Mouse (Mus musculus): ENCODE results near the gene Sgcd.

DNA sequence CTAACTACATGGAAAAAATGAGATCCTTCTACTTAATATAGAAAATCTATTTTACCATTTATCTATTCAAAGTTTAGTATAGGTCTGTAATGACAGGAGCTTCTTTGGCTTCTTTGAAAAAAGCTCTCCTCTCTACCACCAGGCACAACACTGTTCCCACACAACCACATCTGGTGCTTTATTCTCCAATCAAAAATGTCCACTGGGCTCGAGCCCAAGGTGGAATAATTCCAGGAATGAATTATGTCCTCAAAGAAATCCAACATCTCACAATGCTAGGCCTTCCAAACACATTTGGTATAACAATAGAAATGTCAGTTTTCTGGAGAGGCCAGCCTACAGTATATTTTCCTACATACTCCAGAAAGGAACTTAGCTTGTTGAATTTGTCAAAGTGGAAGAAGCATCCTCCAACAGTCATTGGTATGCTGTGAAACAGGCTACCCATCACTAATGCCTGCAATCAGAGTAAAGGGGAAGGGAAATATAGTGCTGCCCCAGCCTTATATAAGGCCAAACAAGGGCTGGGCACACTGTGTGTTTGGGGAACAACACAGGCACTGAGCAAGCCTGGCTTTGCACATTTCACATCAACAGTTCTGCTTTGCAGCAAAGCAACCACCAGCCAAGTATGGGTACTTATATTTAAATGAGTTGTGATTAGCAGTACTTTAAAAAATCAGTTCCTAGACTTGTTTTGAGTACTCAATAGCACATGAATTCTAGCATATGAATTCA is 515.1 kb downstream of the Sgcd start:
- TF ChIP-seq CTCF (IDR thresholded peaks at IDR 0.05): no peak
- TF ChIP-seq EP300 (IDR thresholded peaks at IDR 0.05): no peak

Data from lung, postnatal 0 days (tissue).